ENCODE assay signal across 16 mouse cellular contexts in the genomic region with DNA sequence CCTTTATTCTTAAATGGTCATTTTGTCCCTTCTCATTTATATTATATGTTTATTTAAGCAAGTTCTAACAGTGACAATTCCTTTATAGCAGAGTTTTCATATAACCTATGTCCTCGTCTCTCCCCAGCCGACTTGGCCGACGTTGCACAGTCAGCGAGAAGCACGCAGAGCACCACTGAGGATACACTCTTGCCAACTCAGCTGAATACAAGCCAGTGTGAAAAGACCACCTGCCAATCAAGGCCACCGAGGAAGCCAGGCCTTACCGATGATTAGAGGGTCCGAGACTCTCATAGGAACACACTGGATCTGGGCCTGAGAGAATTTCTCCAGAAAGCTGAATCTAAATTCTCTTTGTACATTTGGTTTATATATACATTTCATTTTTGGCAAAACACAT.
DNase-seq lines count a peak whose midpoint lies in the region; ATAC-seq and TF ChIP-seq lines count a peak whose summit lies in the region.
"Had no signal": no experiment of that assay in that cellular context is flagged by ENCODE, and none has a peak within 500 bp of the region (broad histone marks: within the 10 kb centered on the region; RNA-seq: fewer than 3 reads in every experiment).

No protein-coding gene starts in this region.

- H3K4me3 ChIP-seq in embryonic facial prominence, embryonic 13.5 days = no peak overlapping the region
- no peak overlapping the region for H3K4me3 ChIP-seq in embryonic facial prominence, embryonic 10.5 days
- H3K4me3 ChIP-seq in hindbrain, embryonic 10.5 days = no peak overlapping the region
- no peak overlapping the region for H3K4me3 ChIP-seq in hindbrain, embryonic 11.5 days (ENCODE audit: low read depth, low read length)
- H3K4me3 ChIP-seq in midbrain, postnatal 0 days (ENCODE audit: low read depth, low read length) = no peak overlapping the region
- no peak overlapping the region for H3K4me3 ChIP-seq in midbrain, embryonic 16.5 days (ENCODE audit: low read depth, low read length)
- H3K4me3 ChIP-seq in stomach, embryonic 14.5 days (ENCODE audit: low read depth, low read length) = no peak overlapping the region
- H3K4me3 ChIP-seq: midbrain, embryonic 13.5 days; neural tube, embryonic 12.5 days had no signal

- peak overlapping the region; percentile 39; the same call in 1 of the 2 replicates for H3K27ac ChIP-seq in embryonic facial prominence, embryonic 13.5 days
- H3K27ac ChIP-seq in embryonic facial prominence, embryonic 10.5 days (replicated peaks) = no peak overlapping the region
- H3K27ac ChIP-seq in hindbrain, embryonic 10.5 days = peak overlapping the region; percentile 40; the same call in 1 of the 2 replicates
- no peak overlapping the region for H3K27ac ChIP-seq in hindbrain, embryonic 11.5 days (ENCODE audit: low read depth, low read length)
- no peak overlapping the region for H3K27ac ChIP-seq in midbrain, postnatal 0 days (ENCODE audit: low read depth, low read length)
- H3K27ac ChIP-seq in midbrain, embryonic 16.5 days (ENCODE audit: low read length) = no peak overlapping the region
- peak overlapping the region; percentile 97 for H3K27ac ChIP-seq in stomach, embryonic 14.5 days (ENCODE audit: low read length)
- H3K27ac ChIP-seq: midbrain, embryonic 13.5 days; neural tube, embryonic 12.5 days had no signal

- no peaks in the 10 kb centered on the region for H3K9me3 ChIP-seq in embryonic facial prominence, embryonic 13.5 days
- H3K9me3 ChIP-seq in embryonic facial prominence, embryonic 10.5 days = no peaks in the 10 kb centered on the region
- H3K9me3 ChIP-seq in hindbrain, embryonic 10.5 days = no peaks in the 10 kb centered on the region
- H3K9me3 ChIP-seq in hindbrain, embryonic 11.5 days (ENCODE audit: control insufficient read depth, low read length) = no peaks in the 10 kb centered on the region
- no peaks in the 10 kb centered on the region for H3K9me3 ChIP-seq in midbrain, postnatal 0 days (ENCODE audit: low read length)
- H3K9me3 ChIP-seq in midbrain, embryonic 16.5 days (replicated peaks; ENCODE audit: control insufficient read depth, low read length, poor library complexity, severe bottlenecking) = no peaks in the 10 kb centered on the region
- H3K9me3 ChIP-seq in stomach, embryonic 14.5 days (ENCODE audit: control insufficient read depth, low read depth, low read length) = no peaks in the 10 kb centered on the region
- H3K9me3 ChIP-seq: midbrain, embryonic 13.5 days; neural tube, embryonic 12.5 days had no signal

- TF ChIP-seq CTCF in midbrain, postnatal 0 days (IDR thresholded peaks at IDR 0.05) = no peak

- H3K27me3 ChIP-seq in embryonic facial prominence, embryonic 13.5 days = no peaks in the 10 kb centered on the region
- H3K27me3 ChIP-seq in embryonic facial prominence, embryonic 10.5 days (replicated peaks; ENCODE audit: low read depth, poor library complexity, severe bottlenecking) = no peaks in the 10 kb centered on the region
- no peaks in the 10 kb centered on the region for H3K27me3 ChIP-seq in hindbrain, embryonic 10.5 days (ENCODE audit: insufficient read depth, poor library complexity, severe bottlenecking)
- no peaks in the 10 kb centered on the region for H3K27me3 ChIP-seq in hindbrain, embryonic 11.5 days (ENCODE audit: control insufficient read depth, insufficient read depth, low read length)
- no peaks in the 10 kb centered on the region for H3K27me3 ChIP-seq in midbrain, postnatal 0 days (ENCODE audit: insufficient read depth, low read length)
- no peaks in the 10 kb centered on the region for H3K27me3 ChIP-seq in midbrain, embryonic 16.5 days (ENCODE audit: control insufficient read depth, insufficient read depth, low read depth, low read length)
- H3K27me3 ChIP-seq in stomach, embryonic 14.5 days (ENCODE audit: control insufficient read depth, insufficient read depth, low read length) = no peaks in the 10 kb centered on the region
- H3K27me3 ChIP-seq: midbrain, embryonic 13.5 days; neural tube, embryonic 12.5 days had no signal

- H3K4me2 ChIP-seq in embryonic facial prominence, embryonic 13.5 days = no peak overlapping the region
- no peak overlapping the region for H3K4me2 ChIP-seq in hindbrain, embryonic 11.5 days (replicated peaks; ENCODE audit: low read depth, low read length)
- H3K4me2 ChIP-seq in midbrain, postnatal 0 days (ENCODE audit: low read depth, low read length, poor library complexity, severe bottlenecking) = no peak overlapping the region
- H3K4me2 ChIP-seq in midbrain, embryonic 16.5 days (ENCODE audit: low read length) = no peak overlapping the region
- no peak overlapping the region for H3K4me2 ChIP-seq in stomach, embryonic 14.5 days (replicated peaks; ENCODE audit: low read depth, low read length)
- H3K4me2 ChIP-seq: midbrain, embryonic 13.5 days; neural tube, embryonic 12.5 days had no signal

- peaks cover 44% of the 10 kb centered on the region for H3K4me1 ChIP-seq in embryonic facial prominence, embryonic 13.5 days
- H3K4me1 ChIP-seq in embryonic facial prominence, embryonic 10.5 days = peaks cover 35% of the 10 kb centered on the region
- peaks cover 25% of the 10 kb centered on the region for H3K4me1 ChIP-seq in hindbrain, embryonic 10.5 days (replicated peaks)
- no peaks in the 10 kb centered on the region for H3K4me1 ChIP-seq in hindbrain, embryonic 11.5 days (replicated peaks; ENCODE audit: control insufficient read depth, insufficient read depth, low read length)
- peaks cover 5% of the 10 kb centered on the region; the same call in 1 of the 2 replicates for H3K4me1 ChIP-seq in midbrain, postnatal 0 days (ENCODE audit: insufficient read depth, low read length)
- H3K4me1 ChIP-seq in midbrain, embryonic 16.5 days (ENCODE audit: control insufficient read depth, insufficient read depth, low read length) = peaks cover 14% of the 10 kb centered on the region; the same call in 1 of the 2 replicates
- H3K4me1 ChIP-seq in stomach, embryonic 14.5 days (ENCODE audit: control insufficient read depth, insufficient read depth, low read length) = peaks cover 32% of the 10 kb centered on the region

- H3K9ac ChIP-seq in embryonic facial prominence, embryonic 13.5 days = no peak overlapping the region
- H3K9ac ChIP-seq in hindbrain, embryonic 11.5 days (ENCODE audit: low read depth, low read length) = no peak overlapping the region
- no peak overlapping the region for H3K9ac ChIP-seq in midbrain, postnatal 0 days (replicated peaks; ENCODE audit: low read length, poor library complexity, severe bottlenecking)
- no peak overlapping the region for H3K9ac ChIP-seq in midbrain, embryonic 16.5 days (ENCODE audit: low read depth, low read length)
- no peak overlapping the region for H3K9ac ChIP-seq in stomach, embryonic 14.5 days (replicated peaks; ENCODE audit: low read depth, low read length)
- H3K9ac ChIP-seq: midbrain, embryonic 13.5 days; neural tube, embryonic 12.5 days had no signal

- ATAC-seq in embryonic facial prominence, embryonic 13.5 days (ENCODE audit: insufficient number of reproducible peaks, insufficient read depth, low FRiP score, low TSS enrichment, low read depth) = no peak
- ATAC-seq in hindbrain, embryonic 11.5 days (ENCODE audit: low FRiP score) = no peak
- ATAC-seq in midbrain, postnatal 0 days (ENCODE audit: low FRiP score) = no peak
- no peak for ATAC-seq in midbrain, embryonic 16.5 days
- no peak for ATAC-seq in stomach, embryonic 14.5 days (ENCODE audit: insufficient number of reproducible peaks, insufficient read depth, low FRiP score, low read depth)
- no peak for ATAC-seq in granulocyte monocyte progenitor cell, adult 5-6 weeks (replicated peaks; ENCODE audit: poor library complexity, severe bottlenecking)
- ATAC-seq: midbrain, embryonic 13.5 days had no signal

- no peak for DNase-seq in embryonic facial prominence, embryonic 10.5 days (ENCODE audit: low spot score)
- no peak for DNase-seq in hindbrain, embryonic 10.5 days (ENCODE audit: low spot score)
- no peak for DNase-seq in hindbrain, embryonic 11.5 days (ENCODE audit: low spot score)
- peak; percentile 47 for DNase-seq in midbrain, postnatal 0 days (ENCODE audit: low spot score)
- DNase-seq: cerebellum, adult 8-10 months; embryo, embryonic 11 days; gastrocnemius, postnatal 14 days; liver; retina, postnatal 1 day; thymus, adult 2 months had no signal

- WGBS in embryonic facial prominence, embryonic 13.5 days = 76% methylated on average over 9 of the region's 9 CpGs
- WGBS in embryonic facial prominence, embryonic 10.5 days = 85% methylated on average over 9 of the region's 9 CpGs
- WGBS in hindbrain, embryonic 10.5 days = 81% methylated on average over 9 of the region's 9 CpGs
- WGBS in hindbrain, embryonic 11.5 days = 81% methylated on average over 9 of the region's 9 CpGs
- WGBS in midbrain, postnatal 0 days = 51% methylated on average over 9 of the region's 9 CpGs
- WGBS in midbrain, embryonic 16.5 days = 52% methylated on average over 9 of the region's 9 CpGs
- 67% methylated on average over 9 of the region's 9 CpGs for WGBS in stomach, embryonic 14.5 days

- no peaks in the 10 kb centered on the region; the same call in 1 of the 2 replicates for H3K36me3 ChIP-seq in embryonic facial prominence, embryonic 13.5 days
- no peaks in the 10 kb centered on the region for H3K36me3 ChIP-seq in embryonic facial prominence, embryonic 10.5 days (replicated peaks)
- H3K36me3 ChIP-seq in hindbrain, embryonic 10.5 days = peaks cover under 1% of the 10 kb centered on the region; the same call in 1 of the 2 replicates
- no peaks in the 10 kb centered on the region for H3K36me3 ChIP-seq in hindbrain, embryonic 11.5 days (ENCODE audit: control insufficient read depth, insufficient read depth, low read length)
- H3K36me3 ChIP-seq in midbrain, postnatal 0 days (ENCODE audit: insufficient read depth, low read length) = peaks cover under 1% of the 10 kb centered on the region; the same call in 1 of the 2 replicates
- H3K36me3 ChIP-seq in midbrain, embryonic 16.5 days (ENCODE audit: control insufficient read depth, insufficient read depth, low read length) = no peaks in the 10 kb centered on the region
- H3K36me3 ChIP-seq in stomach, embryonic 14.5 days (ENCODE audit: control insufficient read depth, insufficient read depth, low read length) = no peaks in the 10 kb centered on the region
- H3K36me3 ChIP-seq: midbrain, embryonic 13.5 days had no signal

Comparison
In these comparisons a context has a peak if more than half of its experiments do, and no peak if none do; other contexts are left out.
1. H3K27ac ChIP-seq: peak in embryonic facial prominence, embryonic 13.5 days (single experiment), hindbrain, embryonic 10.5 days (single experiment) and stomach, embryonic 14.5 days (single experiment); none in embryonic facial prominence, embryonic 10.5 days (single experiment), hindbrain, embryonic 11.5 days (single experiment), midbrain, postnatal 0 days (single experiment) and midbrain, embryonic 16.5 days (single experiment).